Mouse (Mus musculus) kidney, adult 2 months (tissue): ENCODE measurements at regions not wholly inside any gene's neighbourhood (a gene's known extent, or its start where the extent isn't known, plus 50 kb on each side); places are given as distances from the start of the nearest gene placed in this dataset.

Experiments used
- CTCF ChIP-seq: fragments of 200-500 bp; conservative IDR thresholded peaks from 2 replicates; pipeline ENCODE4 v1.5.1; 2011; ENCODE audit warnings: low read depth, mild to moderate bottlenecking, control low read depth, low read length, moderate library complexity, mixed read lengths; ENCODE audit not compliant: insufficient read depth, insufficient read length
- POLR2A ChIP-seq: fragments of 200-500 bp; IDR thresholded peaks from one replicate; pipeline ENCODE4 v1.6.1; 2011; ENCODE audit warnings: low read depth, low read length, control low read depth

DNA sequence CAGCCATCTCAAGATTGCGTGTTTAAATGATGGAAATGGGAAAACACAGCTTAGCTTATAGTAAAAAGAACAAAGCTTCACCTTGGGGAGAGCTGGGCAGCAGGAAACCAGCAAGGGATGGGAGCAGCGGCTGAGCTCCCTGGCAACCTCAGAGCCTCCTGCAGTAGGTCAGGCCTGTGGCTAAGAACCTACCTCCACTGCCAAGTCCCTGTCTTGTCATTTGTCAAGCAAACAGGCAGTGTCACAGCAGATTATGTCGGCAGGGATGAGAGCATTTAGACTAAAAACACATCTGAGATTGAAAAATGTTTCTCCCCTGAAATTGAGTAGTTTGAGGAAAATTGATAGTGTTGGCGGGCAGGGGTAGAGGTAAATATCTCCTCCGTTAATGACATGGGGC lies 214.8 kb downstream of the Abcc12 start:
- TF ChIP-seq CTCF (no peak), POLR2A (no peak)
